Mouse (Mus musculus): ENCODE data around the gene Stab1. TPM values are rescaled to one million over a fixed set of nuclear protein-coding genes. Genes with fewer than 3 reads are reported as not detected.

Gene Stab1
- polyA plus RNA-seq (2014; fragmentation: Illumina TruSeq; extraction: RNeasy Lipid Tissue Mini Kit (QIAGEN cat#74804); ENCODE audit: low read depth, low replicate concordance): 10.0 TPM

DNA sequence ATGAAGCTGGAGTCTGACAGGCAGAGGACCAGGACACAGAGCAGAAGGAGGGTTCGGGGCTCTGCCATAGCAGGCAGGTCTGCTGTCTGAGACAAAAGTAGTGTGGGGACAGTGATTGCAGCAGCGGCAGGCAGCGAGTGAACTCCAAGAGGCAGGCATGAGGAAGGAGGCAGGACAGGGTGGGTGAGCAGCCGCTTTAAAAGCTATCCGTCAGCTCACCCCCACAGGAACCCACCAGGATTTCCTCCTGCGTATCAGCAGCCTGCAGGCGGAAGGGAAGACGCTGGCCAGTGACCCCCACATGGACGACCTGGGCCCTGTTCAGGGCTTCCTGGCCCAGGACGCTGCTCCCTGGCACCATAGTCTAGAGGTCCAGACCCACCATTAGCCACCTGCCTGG, at the start of gene Stab1:
Gene Stab1 (minus strand): TSS at position 217 of the 400 bp plus-strand sequence.

DNA sequence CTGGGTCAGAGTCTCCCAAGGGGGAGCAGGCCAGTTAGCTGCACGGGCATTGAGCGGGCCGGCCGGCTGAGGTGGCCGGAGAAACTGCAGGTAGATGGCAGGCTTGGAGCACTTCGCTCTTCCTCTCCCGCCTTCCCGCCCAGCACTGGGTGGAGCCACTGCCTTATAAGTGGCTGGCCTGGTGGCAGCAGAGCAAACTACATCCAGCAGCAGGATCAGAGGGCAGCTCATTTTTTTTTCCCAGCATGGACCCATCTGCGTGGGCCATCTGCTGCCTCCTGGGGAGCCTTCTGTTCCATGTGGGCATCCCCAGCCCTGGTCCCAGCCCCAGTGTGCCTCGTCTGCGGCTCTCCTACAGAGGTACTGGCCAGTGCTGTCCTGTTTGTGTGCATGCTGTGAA, 49.2 kb upstream of the Stab1 start, which contains the start of gene Sema3g:
Gene Sema3g (plus strand): TSS at position 195 of the 400 bp plus-strand sequence.

DNA sequence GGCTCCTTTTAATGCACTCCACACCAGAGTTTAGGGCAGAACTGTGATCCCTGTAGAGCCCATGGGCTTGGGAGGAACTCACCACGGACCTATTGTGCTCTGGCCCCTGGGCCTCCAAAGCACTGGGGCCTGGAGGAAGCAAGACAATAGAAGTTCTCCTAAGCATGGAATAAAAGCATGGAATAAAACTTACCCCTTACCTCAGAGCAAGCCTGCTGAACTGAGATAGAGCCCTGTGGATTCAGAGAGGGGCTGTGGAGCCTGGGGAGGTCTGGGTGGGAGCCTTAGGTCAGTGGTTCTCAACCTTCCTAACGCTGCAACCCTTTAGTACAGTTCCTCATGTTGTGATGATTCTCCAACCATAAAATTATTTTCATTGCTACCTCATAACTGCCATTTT, 48.4 kb upstream of the Stab1 start, which contains the start of gene Nisch:
Gene Nisch (minus strand): TSS at position 101 of the 400 bp plus-strand sequence.

DNA sequence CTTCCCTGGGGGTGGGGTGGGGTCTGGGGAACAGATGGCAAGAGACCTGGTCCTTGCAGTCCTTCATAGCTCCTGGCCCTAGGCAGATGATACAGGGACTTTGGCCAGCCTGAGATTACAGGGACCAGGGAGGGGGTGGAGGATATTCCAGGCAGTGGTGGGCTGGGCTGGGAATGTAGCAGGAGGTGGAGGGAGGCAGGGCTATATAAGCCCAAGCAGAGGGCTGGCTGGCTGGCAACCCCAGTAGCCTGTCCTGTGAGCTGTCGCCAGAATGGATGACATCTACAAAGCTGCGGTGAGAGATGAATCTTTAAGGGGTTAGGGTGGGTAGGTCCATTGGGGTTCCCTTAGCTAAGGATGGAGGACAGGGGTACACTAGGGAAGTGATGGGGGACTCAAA, 39.6 kb upstream of the Stab1 start, which contains the start of gene Tnnc1:
Gene Tnnc1 (plus strand): TSS at position 229 of the 400 bp plus-strand sequence.

DNA sequence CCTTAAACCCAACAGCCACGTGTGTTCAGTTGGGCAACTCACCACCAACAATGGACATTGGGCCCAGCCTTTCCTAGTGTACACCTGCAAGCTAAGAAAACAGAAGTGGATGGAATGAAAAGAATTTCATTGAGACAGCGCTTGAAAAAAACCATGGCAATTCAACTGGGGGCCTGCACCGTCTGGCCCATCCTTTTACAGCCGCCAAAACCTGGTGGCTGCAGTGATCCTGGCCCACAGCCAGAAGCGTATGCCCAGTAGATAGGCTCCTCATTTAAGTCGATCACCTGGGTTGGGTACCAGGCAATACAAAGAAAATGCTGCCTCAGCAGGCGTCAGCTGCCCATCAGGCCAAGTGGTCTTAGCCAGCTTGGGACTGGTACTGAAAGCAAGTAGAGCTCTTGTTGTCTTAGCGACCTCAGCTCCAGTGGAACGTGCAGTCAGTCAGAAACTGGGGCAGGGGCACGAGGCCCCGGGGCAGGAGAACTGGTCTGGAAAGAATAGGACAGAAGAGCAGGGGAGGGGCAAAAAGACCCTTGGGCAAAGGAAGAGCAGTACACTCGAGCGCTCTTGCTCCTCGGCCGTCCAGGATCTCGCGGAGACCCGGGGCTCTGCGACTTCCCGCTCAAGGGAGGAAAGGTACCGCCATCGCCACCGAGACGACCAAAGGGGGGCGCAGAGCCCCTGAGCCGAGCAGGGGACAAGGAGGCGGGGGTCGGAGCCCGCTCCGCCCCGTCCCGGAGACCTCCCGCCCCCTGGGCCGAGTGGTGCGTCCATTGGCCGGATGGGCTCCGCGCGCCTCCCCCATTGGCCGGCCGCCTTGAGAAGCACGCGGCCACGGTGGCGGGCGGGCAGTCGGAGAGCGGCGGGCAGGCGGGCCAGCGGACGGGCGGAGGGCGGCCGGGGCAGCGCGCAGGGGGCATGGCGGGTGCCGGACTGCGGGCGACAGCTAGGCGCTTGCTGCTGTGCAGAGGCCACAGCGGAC, 37.9 kb downstream of the Stab1 start, which contains the start of gene Nt5dc2:
Gene Nt5dc2 (plus strand): TSS at position 818 of the 985 bp plus-strand sequence.

DNA sequence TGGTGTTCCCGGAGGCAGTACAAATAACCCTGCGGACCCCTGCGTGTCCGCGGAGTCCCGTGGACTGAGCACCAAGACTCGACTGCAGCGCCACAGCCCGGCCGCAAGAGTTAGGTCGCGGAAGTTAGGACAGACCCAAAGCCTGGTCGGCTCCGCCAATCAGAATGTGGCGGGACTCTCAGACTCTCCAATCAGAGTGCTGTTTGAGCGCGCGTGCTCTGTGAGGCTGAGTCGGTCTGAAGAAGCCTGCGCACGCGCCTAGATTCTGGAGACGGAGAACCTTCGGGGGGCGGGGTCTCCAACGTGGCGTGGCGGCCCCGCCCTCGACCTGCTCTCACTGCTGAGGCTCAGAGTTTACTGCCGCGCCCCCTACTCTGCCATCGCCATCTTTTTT, 39.6 kb downstream of the Stab1 start, which contains the start of gene Smim4:
Gene Smim4 (minus strand): TSS at position 131 of the 394 bp plus-strand sequence.

Other genes with a start within 250 kb of the Stab1 start
- 223 TPM for gene Itih3, start 244.9 kb downstream of the Stab1 start, polyA plus RNA-seq (2014; fragmentation: Illumina TruSeq; extraction: RNeasy Lipid Tissue Mini Kit (QIAGEN cat#74804); ENCODE audit: low read depth, low replicate concordance)
- 104 TPM for gene Itih1, start 225.4 kb downstream of the Stab1 start, polyA plus RNA-seq (2014; fragmentation: Illumina TruSeq; extraction: RNeasy Lipid Tissue Mini Kit (QIAGEN cat#74804); ENCODE audit: low read depth, low replicate concordance)
- gene Nek4, start 217.3 kb downstream of the Stab1 start, polyA plus RNA-seq (2014; fragmentation: Illumina TruSeq; extraction: RNeasy Lipid Tissue Mini Kit (QIAGEN cat#74804); ENCODE audit: low read depth, low replicate concordance): 11.2 TPM
- 24.5 TPM for gene Glt8d1, start 167.2 kb downstream of the Stab1 start, polyA plus RNA-seq (2014; fragmentation: Illumina TruSeq; extraction: RNeasy Lipid Tissue Mini Kit (QIAGEN cat#74804); ENCODE audit: low read depth, low replicate concordance)
- 263 TPM for gene Spcs1, start 167.0 kb downstream of the Stab1 start, polyA plus RNA-seq (2014; fragmentation: Illumina TruSeq; extraction: RNeasy Lipid Tissue Mini Kit (QIAGEN cat#74804); ENCODE audit: low read depth, low replicate concordance)
- 18.6 TPM for gene Pbrm1, start 149.5 kb downstream of the Stab1 start, polyA plus RNA-seq (2014; fragmentation: Illumina TruSeq; extraction: RNeasy Lipid Tissue Mini Kit (QIAGEN cat#74804); ENCODE audit: low read depth, low replicate concordance)
- 73.8 TPM for gene Gnl3, start 149.5 kb downstream of the Stab1 start, polyA plus RNA-seq (2014; fragmentation: Illumina TruSeq; extraction: RNeasy Lipid Tissue Mini Kit (QIAGEN cat#74804); ENCODE audit: low read depth, low replicate concordance)
- gene Smim4, start 39.7 kb downstream of the Stab1 start, polyA plus RNA-seq (2014; fragmentation: Illumina TruSeq; extraction: RNeasy Lipid Tissue Mini Kit (QIAGEN cat#74804); ENCODE audit: low read depth, low replicate concordance): 5.5 TPM
- not detected for gene Nt5dc2, start 37.6 kb downstream of the Stab1 start, polyA plus RNA-seq (2014; fragmentation: Illumina TruSeq; extraction: RNeasy Lipid Tissue Mini Kit (QIAGEN cat#74804); ENCODE audit: low read depth, low replicate concordance)
- gene Tnnc1, start 39.7 kb upstream of the Stab1 start, polyA plus RNA-seq (2014; fragmentation: Illumina TruSeq; extraction: RNeasy Lipid Tissue Mini Kit (QIAGEN cat#74804); ENCODE audit: low read depth, low replicate concordance): 0.87 TPM
- 33.3 TPM for gene Nisch, start 48.3 kb upstream of the Stab1 start, polyA plus RNA-seq (2014; fragmentation: Illumina TruSeq; extraction: RNeasy Lipid Tissue Mini Kit (QIAGEN cat#74804); ENCODE audit: low read depth, low replicate concordance)
- not detected for gene Sema3g, start 49.2 kb upstream of the Stab1 start, polyA plus RNA-seq (2014; fragmentation: Illumina TruSeq; extraction: RNeasy Lipid Tissue Mini Kit (QIAGEN cat#74804); ENCODE audit: low read depth, low replicate concordance)
- gene Phf7, start 82.7 kb upstream of the Stab1 start, polyA plus RNA-seq (2014; fragmentation: Illumina TruSeq; extraction: RNeasy Lipid Tissue Mini Kit (QIAGEN cat#74804); ENCODE audit: low read depth, low replicate concordance): 9.4 TPM
- 4.4 TPM for gene Bap1, start 82.8 kb upstream of the Stab1 start, polyA plus RNA-seq (2014; fragmentation: Illumina TruSeq; extraction: RNeasy Lipid Tissue Mini Kit (QIAGEN cat#74804); ENCODE audit: low read depth, low replicate concordance)
- not detected for gene Dnah1, start 155.3 kb upstream of the Stab1 start, polyA plus RNA-seq (2014; fragmentation: Illumina TruSeq; extraction: RNeasy Lipid Tissue Mini Kit (QIAGEN cat#74804); ENCODE audit: low read depth, low replicate concordance)
- 53.0 TPM for gene Capn7, start 168.0 kb upstream of the Stab1 start, polyA plus RNA-seq (2014; fragmentation: Illumina TruSeq; extraction: RNeasy Lipid Tissue Mini Kit (QIAGEN cat#74804); ENCODE audit: low read depth, low replicate concordance)

Measured in liver, adult 10 weeks (tissue).